Mouse (Mus musculus) ovary, adult 2 months (tissue): ENCODE results near the gene Srsf1. TPM values are rescaled to one million over a fixed set of nuclear protein-coding genes. Genes with fewer than 3 reads are reported as not detected.

Experiments
- polyA plus RNA-seq: library from polyadenylated mRNA; depleted of rRNA; stranded (reverse); fragments of >200 nt; gene quantifications from 2 replicates; pipeline ENCODE4 v1.2.3, GENCODE M21; 2012; rRNA removed

Srsf1 gene
- 152 and 191 TPM in 2 replicates for polyA plus RNA-seq

GRCm38 (mm10) chr11:88046944-88047794 is at the start of gene Srsf1:
Srsf1 (plus strand) TSS chr11:88047373.

GRCm38 (mm10) chr11:88067586-88068410 is 20.6 kb downstream of the Srsf1 start, which contains the start of gene Vezf1:
Vezf1 (plus strand) TSS chr11:88068279.

GRCm38 (mm10) chr11:88098021-88098729 is 51.0 kb downstream of the Srsf1 start, which contains the start of gene Cuedc1:
Cuedc1 (plus strand) TSS chr11:88098058.

Other genes with a start within 250 kb of the Srsf1 start
- gene Lpo, start 219.1 kb upstream of the Srsf1 start, polyA plus RNA-seq, result 0.06 and 0.18 TPM in 2 replicates
- 19.4 and 25.5 TPM in 2 replicates for gene Mks1, start 194.2 kb upstream of the Srsf1 start, polyA plus RNA-seq
- not detected in 2 replicates for gene Epx, start 171.8 kb upstream of the Srsf1 start, polyA plus RNA-seq
- gene Olfr462, start 155.1 kb upstream of the Srsf1 start, polyA plus RNA-seq, result 0.21 TPM in 1 of 2 replicates, not detected in the other
- not detected in 2 replicates for gene Olfr463, start 150.0 kb upstream of the Srsf1 start, polyA plus RNA-seq
- gene Olfr464, start 126.4 kb upstream of the Srsf1 start, polyA plus RNA-seq, result 0.28 and 1.2 TPM in 2 replicates
- 128 and 211 TPM in 2 replicates for gene Dynll2, start 59.8 kb upstream of the Srsf1 start, polyA plus RNA-seq
- gene Vezf1, start 20.9 kb downstream of the Srsf1 start, polyA plus RNA-seq, result 21.7 and 28.3 TPM in 2 replicates
- gene Cuedc1, start 50.7 kb downstream of the Srsf1 start, polyA plus RNA-seq, result 51.0 TPM in 2 replicates
- gene Mrps23, start 157.0 kb downstream of the Srsf1 start, polyA plus RNA-seq, result 26.3 and 28.5 TPM in 2 replicates
- not detected in 2 replicates for gene Ccdc182, start 246.7 kb downstream of the Srsf1 start, polyA plus RNA-seq